Mouse (Mus musculus): ENCODE measurements at regions not wholly inside any gene's neighbourhood (a gene's known extent, or its start where the extent isn't known, plus 50 kb on each side); places are given as distances from the start of the nearest gene placed in this dataset.

- Histone ChIP-seq H3K36me3 (no peaks in the 10 kb centered on the region), H3K4me3 (no peak overlapping the region), H3K27ac (replicated peaks) (no peak overlapping the region), H3K4me1 (no peaks in the 10 kb centered on the region), H3K27me3 (ENCODE audit: low read depth, poor library complexity, severe bottlenecking) (no peaks in the 10 kb centered on the region), H3K9me3 (replicated peaks) (no peaks in the 10 kb centered on the region)
- WGBS: 79% methylated on average over 5 of the region's 5 CpGs
- no peak for DNase-seq (ENCODE audit: low spot score)
Measured at GRCm38 (mm10) chr15:63484910-63485309, 360.1 kb downstream of the Gsdmc2 start.

- no peak for DNase-seq (ENCODE audit: low spot score)
- no peaks in the 10 kb centered on the region for H3K4me1 ChIP-seq
- H3K27me3 ChIP-seq (ENCODE audit: low read depth, poor library complexity, severe bottlenecking): no peaks in the 10 kb centered on the region
- H3K27ac ChIP-seq (replicated peaks): no peak overlapping the region
- H3K36me3 ChIP-seq: no peaks in the 10 kb centered on the region
- H3K4me3 ChIP-seq: no peak overlapping the region
- 51% methylated on average over 4 of the region's 4 CpGs for WGBS
- H3K9me3 ChIP-seq (replicated peaks): no peaks in the 10 kb centered on the region
Measured at GRCm38 (mm10) chr15:63484217-63484887, 360.6 kb downstream of the Gsdmc2 start.

GRCm38 (mm10) chr15:63479270-63479805 lies 365.6 kb downstream of the Gsdmc2 start:
- DNase-seq (ENCODE audit: low spot score): no peak
- H3K36me3 ChIP-seq: no peaks in the 10 kb centered on the region
- no peak overlapping the region for H3K27ac ChIP-seq (replicated peaks)
- no peaks in the 10 kb centered on the region for H3K9me3 ChIP-seq (replicated peaks)
- 70% methylated on average over 1 of the region's 1 CpGs for WGBS
- H3K4me3 ChIP-seq: no peak overlapping the region
- H3K4me1 ChIP-seq: no peaks in the 10 kb centered on the region
- no peaks in the 10 kb centered on the region for H3K27me3 ChIP-seq (ENCODE audit: low read depth, poor library complexity, severe bottlenecking)

DNA sequence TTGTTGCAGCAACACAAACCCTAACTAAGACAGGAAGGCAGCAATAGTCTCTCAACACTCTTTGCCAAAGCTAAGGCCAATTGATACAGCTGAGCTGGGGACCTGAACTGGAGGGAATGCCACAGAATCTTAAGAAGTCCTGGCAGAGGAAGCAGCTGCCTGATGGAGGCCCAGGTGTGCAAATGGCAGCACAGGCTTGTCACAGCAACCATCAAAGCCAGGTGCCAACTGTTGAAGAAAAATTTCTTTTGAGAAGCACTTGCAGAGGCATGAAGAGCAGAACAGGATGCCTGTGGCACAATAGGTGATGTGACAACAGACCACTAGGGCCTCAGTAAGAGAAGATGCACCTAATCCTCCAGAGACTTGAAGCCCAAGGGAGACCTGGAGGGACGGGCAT lies 378.1 kb downstream of the Gsdmc2 start:
- 58% methylated on average over 1 of the region's 1 CpGs for WGBS
- no peak for DNase-seq (ENCODE audit: low spot score)
- no peak overlapping the region for H3K4me3 ChIP-seq
- no peaks in the 10 kb centered on the region for H3K9me3 ChIP-seq (replicated peaks)
- no peak overlapping the region for H3K27ac ChIP-seq (replicated peaks)
- H3K36me3 ChIP-seq: no peaks in the 10 kb centered on the region
- no peaks in the 10 kb centered on the region for H3K27me3 ChIP-seq (ENCODE audit: low read depth, poor library complexity, severe bottlenecking)
- H3K4me1 ChIP-seq: no peaks in the 10 kb centered on the region

DNA sequence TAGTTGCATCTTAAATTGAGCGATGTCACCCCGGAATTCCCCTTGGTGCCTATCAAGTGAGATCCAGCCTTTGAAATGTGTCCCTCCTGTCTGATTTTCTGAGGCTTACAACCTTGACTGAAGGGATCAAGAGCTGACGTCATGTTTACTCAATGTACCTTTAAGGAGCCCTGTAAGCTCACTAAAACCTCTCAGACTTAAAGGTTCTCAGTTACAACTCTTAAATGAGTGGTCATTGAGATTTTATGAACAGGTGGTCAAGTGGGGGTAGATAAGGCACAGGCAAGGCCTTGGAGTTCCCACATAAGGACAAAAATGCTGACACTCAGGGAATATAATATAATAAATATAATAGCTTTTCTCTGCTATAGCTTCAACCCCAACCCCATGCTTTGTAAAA lies 392.4 kb downstream of the Gsdmc2 start:
- no peak overlapping the region for H3K27ac ChIP-seq (replicated peaks)
- no peaks in the 10 kb centered on the region for H3K4me1 ChIP-seq
- WGBS: 91% methylated on average over 3 of the region's 3 CpGs
- no peaks in the 10 kb centered on the region for H3K36me3 ChIP-seq
- H3K27me3 ChIP-seq (ENCODE audit: low read depth, poor library complexity, severe bottlenecking): no peaks in the 10 kb centered on the region
- no peak for DNase-seq (ENCODE audit: low spot score)
- H3K9me3 ChIP-seq (replicated peaks): no peaks in the 10 kb centered on the region
- no peak overlapping the region for H3K4me3 ChIP-seq

DNA sequence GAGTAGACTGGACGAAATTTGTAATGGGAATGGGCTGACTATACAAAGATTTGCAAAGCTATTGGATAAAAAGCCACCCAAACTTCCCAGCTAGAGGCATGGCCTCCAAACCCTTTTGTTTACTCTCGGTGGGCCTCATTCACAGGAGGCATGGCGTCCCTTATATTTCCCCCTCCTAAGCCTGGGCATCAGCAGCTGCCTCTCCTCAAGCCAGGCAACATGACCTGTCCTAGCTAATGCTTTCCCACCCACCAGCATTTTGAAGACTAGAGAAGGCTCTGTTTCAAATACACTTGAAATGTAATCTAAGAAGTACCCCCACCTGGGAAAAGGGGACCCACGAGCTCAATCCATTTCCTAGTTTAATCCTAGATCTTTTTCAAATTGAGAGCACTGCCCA lies 398.7 kb downstream of the Gsdmc2 start:
- H3K4me1 ChIP-seq: no peaks in the 10 kb centered on the region
- H3K4me3 ChIP-seq: no peak overlapping the region
- no peaks in the 10 kb centered on the region for H3K9me3 ChIP-seq (replicated peaks)
- DNase-seq (ENCODE audit: low spot score): no peak
- H3K36me3 ChIP-seq: no peaks in the 10 kb centered on the region
- 76% methylated on average over 4 of the region's 4 CpGs for WGBS
- no peak overlapping the region for H3K27ac ChIP-seq (replicated peaks)
- no peaks in the 10 kb centered on the region for H3K27me3 ChIP-seq (ENCODE audit: low read depth, poor library complexity, severe bottlenecking)

GRCm38 (mm10) chr15:63445016-63445415 lies 400.0 kb downstream of the Gsdmc2 start:
- no peak overlapping the region for H3K4me3 ChIP-seq
- 93% methylated on average over 4 of the region's 4 CpGs for WGBS
- no peaks in the 10 kb centered on the region for H3K9me3 ChIP-seq (replicated peaks)
- no peaks in the 10 kb centered on the region for H3K27me3 ChIP-seq (ENCODE audit: low read depth, poor library complexity, severe bottlenecking)
- no peak for DNase-seq (ENCODE audit: low spot score)
- no peaks in the 10 kb centered on the region for H3K4me1 ChIP-seq
- no peaks in the 10 kb centered on the region for H3K36me3 ChIP-seq
- no peak overlapping the region for H3K27ac ChIP-seq (replicated peaks)

GRCm38 (mm10) chr15:63442146-63442780 lies 402.7 kb downstream of the Gsdmc2 start:
- no peak for DNase-seq (ENCODE audit: low spot score)
- Histone ChIP-seq H3K36me3 (no peaks in the 10 kb centered on the region), H3K4me1 (no peaks in the 10 kb centered on the region), H3K27ac (replicated peaks) (no peak overlapping the region), H3K4me3 (no peak overlapping the region), H3K9me3 (replicated peaks) (no peaks in the 10 kb centered on the region), H3K27me3 (ENCODE audit: low read depth, poor library complexity, severe bottlenecking) (no peaks in the 10 kb centered on the region)
- 89% methylated on average over 6 of the region's 6 CpGs for WGBS

GRCm38 (mm10) chr15:63412649-63413048 lies 432.3 kb downstream of the Gsdmc2 start:
- no peaks in the 10 kb centered on the region for H3K9me3 ChIP-seq (replicated peaks)
- no peaks in the 10 kb centered on the region for H3K4me1 ChIP-seq
- H3K4me3 ChIP-seq: no peak overlapping the region
- DNase-seq (ENCODE audit: low spot score): no peak
- no peak overlapping the region for H3K27ac ChIP-seq (replicated peaks)
- WGBS: 89% methylated on average over 4 of the region's 4 CpGs
- no peaks in the 10 kb centered on the region for H3K36me3 ChIP-seq
- no peaks in the 10 kb centered on the region for H3K27me3 ChIP-seq (ENCODE audit: low read depth, poor library complexity, severe bottlenecking)

GRCm38 (mm10) chr15:63411771-63412118 lies 433.2 kb downstream of the Gsdmc2 start:
- no peaks in the 10 kb centered on the region for H3K4me1 ChIP-seq
- DNase-seq (ENCODE audit: low spot score): no peak
- H3K4me3 ChIP-seq: no peak overlapping the region
- no peaks in the 10 kb centered on the region for H3K36me3 ChIP-seq
- no peaks in the 10 kb centered on the region for H3K27me3 ChIP-seq (ENCODE audit: low read depth, poor library complexity, severe bottlenecking)
- 91% methylated on average over 3 of the region's 3 CpGs for WGBS
- H3K9me3 ChIP-seq (replicated peaks): no peaks in the 10 kb centered on the region
- no peak overlapping the region for H3K27ac ChIP-seq (replicated peaks)

DNA sequence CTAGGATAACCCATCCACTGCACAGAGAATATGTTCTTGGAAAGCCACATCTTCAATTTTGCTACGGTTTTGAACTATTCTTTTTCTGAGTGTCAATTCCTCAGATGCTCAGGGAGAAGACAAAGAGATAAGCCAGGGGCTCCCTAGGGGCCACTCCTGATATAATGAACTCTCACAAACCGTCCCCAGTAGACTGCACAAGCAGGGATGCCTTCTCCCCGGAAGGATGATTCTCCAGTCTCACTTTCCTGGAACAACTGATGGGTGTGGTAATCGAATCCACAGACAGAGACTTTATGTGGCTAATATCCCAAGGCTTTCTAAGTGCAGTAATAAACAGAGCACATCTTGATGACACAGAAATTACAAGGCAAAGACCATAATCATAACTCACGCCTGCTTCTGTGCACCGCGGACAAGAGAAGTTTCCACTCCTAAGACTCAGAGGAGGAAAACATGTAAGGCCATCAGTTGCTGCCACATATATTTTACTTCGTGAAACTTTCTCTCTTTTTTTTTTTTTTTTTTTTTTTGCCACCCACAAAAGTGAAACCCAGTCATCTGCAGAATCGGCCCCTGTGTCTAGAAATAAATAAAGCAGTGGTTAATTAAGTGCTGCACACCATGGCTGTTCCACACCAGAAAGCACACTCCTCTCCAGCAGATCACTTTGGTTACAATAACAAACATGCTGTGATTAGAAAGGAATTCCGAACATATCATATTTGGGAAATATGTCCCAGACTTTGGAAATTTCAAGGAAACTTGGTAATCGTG lies 433.8 kb downstream of the Gsdmc2 start:
- no peaks in the 10 kb centered on the region for H3K27me3 ChIP-seq (ENCODE audit: low read depth, poor library complexity, severe bottlenecking)
- no peak for DNase-seq (ENCODE audit: low spot score)
- H3K4me1 ChIP-seq: no peaks in the 10 kb centered on the region
- H3K27ac ChIP-seq (replicated peaks): no peak overlapping the region
- WGBS: 76% methylated on average over 11 of the region's 11 CpGs
- H3K9me3 ChIP-seq (replicated peaks): no peaks in the 10 kb centered on the region
- H3K4me3 ChIP-seq: no peak overlapping the region
- no peaks in the 10 kb centered on the region for H3K36me3 ChIP-seq

- no peaks in the 10 kb centered on the region for H3K27me3 ChIP-seq (ENCODE audit: low read depth, poor library complexity, severe bottlenecking)
- DNase-seq (ENCODE audit: low spot score): no peak
- WGBS: 74% methylated on average over 3 of the region's 3 CpGs
- H3K27ac ChIP-seq (replicated peaks): no peak overlapping the region
- H3K36me3 ChIP-seq: no peaks in the 10 kb centered on the region
- H3K9me3 ChIP-seq (replicated peaks): no peaks in the 10 kb centered on the region
- H3K4me3 ChIP-seq: no peak overlapping the region
- no peaks in the 10 kb centered on the region for H3K4me1 ChIP-seq
Measured at GRCm38 (mm10) chr15:63400445-63400844, 444.5 kb downstream of the Gsdmc2 start.

DNA sequence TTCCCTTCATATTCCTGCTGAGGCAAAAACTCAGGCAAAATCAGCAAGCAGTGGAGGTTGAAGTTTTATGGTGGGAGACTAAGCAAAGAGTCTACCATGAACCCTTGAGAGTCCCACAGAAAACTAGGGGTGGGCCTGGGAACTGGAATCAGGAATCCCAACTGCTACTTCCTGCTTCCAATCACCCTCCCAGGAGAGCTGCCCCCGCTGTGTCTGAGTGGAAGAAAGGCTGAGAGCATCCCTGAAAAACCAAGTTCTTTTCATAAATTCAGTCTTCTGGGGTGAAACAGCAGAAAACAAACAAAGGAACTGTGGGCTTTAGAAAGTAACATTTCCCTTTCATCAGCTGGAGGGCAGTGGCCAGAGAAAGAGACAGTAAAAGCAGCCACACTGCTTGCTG lies 445.0 kb downstream of the Gsdmc2 start:
- Histone ChIP-seq H3K4me1 (no peaks in the 10 kb centered on the region), H3K27me3 (ENCODE audit: low read depth, poor library complexity, severe bottlenecking) (no peaks in the 10 kb centered on the region), H3K4me3 (no peak overlapping the region), H3K9me3 (replicated peaks) (no peaks in the 10 kb centered on the region), H3K27ac (replicated peaks) (no peak overlapping the region), H3K36me3 (no peaks in the 10 kb centered on the region)
- WGBS: 65% methylated on average over 1 of the region's 1 CpGs
- DNase-seq (ENCODE audit: low spot score): no peak

Measured in midbrain, embryonic 10.5 days (tissue).